Mouse (Mus musculus) liver, postnatal 0 days (tissue): Measurements from ENCODE around the gene Ctps.

ENCODE experiments used
- CTCF ChIP-seq: sonication (generic); IDR thresholded peaks from 2 replicates; pipeline ENCODE4 v1.5.1; 2016; ENCODE audit warnings: antibody characterized with exemption, low read depth
- EP300 ChIP-seq: IDR thresholded peaks from 2 replicates; pipeline ENCODE4 v1.6.1; 2016; ENCODE audit warnings: antibody characterized with exemption, low read depth, mild to moderate bottlenecking

DNA sequence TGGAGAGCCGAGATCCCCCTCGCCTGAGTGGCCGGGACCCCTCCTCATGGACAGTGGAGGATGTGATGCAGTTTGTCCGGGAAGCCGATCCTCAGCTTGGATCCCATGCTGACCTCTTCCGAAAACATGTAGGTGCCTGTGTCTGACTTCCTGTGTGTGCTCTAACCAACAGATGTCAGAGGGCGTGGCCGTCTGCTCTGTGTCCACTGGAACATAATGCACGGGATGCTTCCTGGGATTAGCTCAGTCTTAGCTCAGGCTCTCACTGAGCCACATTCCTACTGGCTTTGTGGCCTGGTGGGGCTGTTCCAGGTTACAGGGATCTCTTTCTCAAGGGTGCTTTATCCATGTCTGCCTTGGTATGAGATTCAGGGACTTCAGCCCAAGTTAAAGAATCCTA lies 41.9 kb downstream of the Ctps start:
- TF ChIP-seq CTCF = no peak
- no peak for TF ChIP-seq EP300
